ENCODE assay signal across 34 mouse cellular contexts in genomic region chr6:53931605-53932004, GRCm38 (mm10). TPM values are rescaled to one million over a fixed set of nuclear protein-coding genes. Genes with fewer than 3 reads are reported as not detected.
DNase-seq lines count a peak whose midpoint lies in the region; ATAC-seq lines count a peak whose summit lies in the region.
"Had no signal": no experiment of that assay in that cellular context is flagged by ENCODE, and none has a peak within 500 bp of the region (broad histone marks: within the 10 kb centered on the region; RNA-seq: fewer than 3 reads in every experiment).

No protein-coding gene starts in this region.

- H3K27ac ChIP-seq in kidney, embryonic 14.5 days (ENCODE audit: low read depth, low read length) = no peak overlapping the region
- no peak overlapping the region for H3K27ac ChIP-seq in midbrain, embryonic 11.5 days (ENCODE audit: low read depth, low read length)
- no peak overlapping the region for H3K27ac ChIP-seq in midbrain, embryonic 14.5 days (replicated peaks; ENCODE audit: low read depth, low read length)
- H3K27ac ChIP-seq in limb, embryonic 10.5 days = no peak overlapping the region; the same call in 1 of the 2 replicates
- H3K27ac ChIP-seq in limb, embryonic 13.5 days = no peak overlapping the region; the same call in 1 of the 2 replicates
- no peak overlapping the region for H3K27ac ChIP-seq in hindbrain, embryonic 13.5 days
- H3K27ac ChIP-seq: forebrain, embryonic 10.5 days; forebrain, embryonic 13.5 days; gastrocnemius, adult 2 months; heart, embryonic 15.5 days; hindbrain, embryonic 10.5 days; hindbrain, embryonic 14.5 days; hindbrain, postnatal 0 days had no signal

- no peaks in the 10 kb centered on the region for H3K9me3 ChIP-seq in kidney, embryonic 14.5 days (ENCODE audit: control insufficient read depth, low read length)
- H3K9me3 ChIP-seq in midbrain, embryonic 11.5 days (ENCODE audit: control insufficient read depth, low read length) = no peaks in the 10 kb centered on the region
- H3K9me3 ChIP-seq in midbrain, embryonic 14.5 days (ENCODE audit: control insufficient read depth, low read length) = no peaks in the 10 kb centered on the region
- no peaks in the 10 kb centered on the region for H3K9me3 ChIP-seq in limb, embryonic 10.5 days (replicated peaks)
- H3K9me3 ChIP-seq in limb, embryonic 13.5 days = no peaks in the 10 kb centered on the region
- no peaks in the 10 kb centered on the region for H3K9me3 ChIP-seq in hindbrain, embryonic 13.5 days
- H3K9me3 ChIP-seq: forebrain, embryonic 10.5 days; forebrain, embryonic 13.5 days; heart, embryonic 12.5 days; heart, embryonic 15.5 days; hindbrain, embryonic 10.5 days had no signal

- H3K4me1 ChIP-seq in kidney, embryonic 14.5 days (ENCODE audit: control insufficient read depth, insufficient read depth, low read length) = peaks cover 13% of the 10 kb centered on the region
- no peaks in the 10 kb centered on the region for H3K4me1 ChIP-seq in midbrain, embryonic 11.5 days (ENCODE audit: control insufficient read depth, insufficient read depth, low read length)
- H3K4me1 ChIP-seq in midbrain, embryonic 14.5 days (ENCODE audit: control insufficient read depth, insufficient read depth, low read length) = 0 out of 2 replicates have a peak, but pooled peaks cover 4% of the 10 kb centered on the region
- H3K4me1 ChIP-seq in limb, embryonic 10.5 days = peaks cover 24% of the 10 kb centered on the region
- peaks cover 17% of the 10 kb centered on the region for H3K4me1 ChIP-seq in limb, embryonic 13.5 days
- H3K4me1 ChIP-seq in hindbrain, embryonic 13.5 days (replicated peaks) = peaks cover 5% of the 10 kb centered on the region
- H3K4me1 ChIP-seq: forebrain, embryonic 13.5 days; heart, embryonic 12.5 days; heart, embryonic 15.5 days had no signal

- no peaks in the 10 kb centered on the region for H3K27me3 ChIP-seq in kidney, embryonic 14.5 days (ENCODE audit: control insufficient read depth, insufficient read depth, low read length)
- no peaks in the 10 kb centered on the region for H3K27me3 ChIP-seq in midbrain, embryonic 11.5 days (ENCODE audit: control insufficient read depth, insufficient read depth, low read length)
- H3K27me3 ChIP-seq in midbrain, embryonic 14.5 days (ENCODE audit: control insufficient read depth, insufficient read depth, low read length) = no peaks in the 10 kb centered on the region
- H3K27me3 ChIP-seq in limb, embryonic 10.5 days (ENCODE audit: low read depth, poor library complexity, severe bottlenecking) = no peaks in the 10 kb centered on the region
- H3K27me3 ChIP-seq in limb, embryonic 13.5 days = no peaks in the 10 kb centered on the region
- H3K27me3 ChIP-seq in hindbrain, embryonic 13.5 days = no peaks in the 10 kb centered on the region
- H3K27me3 ChIP-seq: CH12.LX; forebrain, embryonic 13.5 days; heart, embryonic 15.5 days had no signal

- no peak overlapping the region for H3K9ac ChIP-seq in kidney, embryonic 14.5 days (ENCODE audit: low read depth, low read length)
- no peak overlapping the region for H3K9ac ChIP-seq in midbrain, embryonic 11.5 days (ENCODE audit: low read length)
- H3K9ac ChIP-seq in midbrain, embryonic 14.5 days (replicated peaks; ENCODE audit: low read length) = no peak overlapping the region
- no peak overlapping the region for H3K9ac ChIP-seq in limb, embryonic 13.5 days
- no peak overlapping the region for H3K9ac ChIP-seq in hindbrain, embryonic 13.5 days
- H3K9ac ChIP-seq: forebrain, embryonic 13.5 days; heart, embryonic 12.5 days; heart, embryonic 15.5 days; hindbrain, embryonic 14.5 days had no signal

- H3K4me3 ChIP-seq in kidney, embryonic 14.5 days (ENCODE audit: low read length) = no peak overlapping the region
- H3K4me3 ChIP-seq in midbrain, embryonic 11.5 days (ENCODE audit: low read depth, low read length) = no peak overlapping the region
- no peak overlapping the region for H3K4me3 ChIP-seq in midbrain, embryonic 14.5 days (replicated peaks; ENCODE audit: low read depth, low read length)
- no peak overlapping the region for H3K4me3 ChIP-seq in limb, embryonic 10.5 days
- H3K4me3 ChIP-seq in limb, embryonic 13.5 days = no peak overlapping the region
- H3K4me3 ChIP-seq in hindbrain, embryonic 13.5 days = no peak overlapping the region
- H3K4me3 ChIP-seq: forebrain, embryonic 10.5 days; forebrain, embryonic 13.5 days; gastrocnemius, adult 2 months; heart, embryonic 12.5 days; heart, embryonic 15.5 days; hindbrain, embryonic 10.5 days had no signal

- ATAC-seq in kidney, embryonic 14.5 days (ENCODE audit: low FRiP score, low TSS enrichment) = peak; percentile 62
- ATAC-seq in midbrain, embryonic 11.5 days (ENCODE audit: low FRiP score) = no peak
- ATAC-seq in midbrain, embryonic 14.5 days (ENCODE audit: low FRiP score, low TSS enrichment) = no peak
- no peak for ATAC-seq in limb, embryonic 13.5 days (ENCODE audit: low FRiP score, low read depth)
- no peak for ATAC-seq in hindbrain, embryonic 13.5 days (ENCODE audit: low FRiP score)
- ATAC-seq: forebrain, embryonic 13.5 days; forebrain, embryonic 16.5 days; hindbrain, postnatal 0 days; inflammation-experienced regulatory T-cells, adult 6 months had no signal

- WGBS in kidney, embryonic 14.5 days = 34% methylated on average over 8 of the region's 8 CpGs
- WGBS in midbrain, embryonic 11.5 days = 70% methylated on average over 8 of the region's 8 CpGs
- WGBS in midbrain, embryonic 14.5 days = 61% methylated on average over 8 of the region's 8 CpGs
- WGBS in limb, embryonic 10.5 days = 35% methylated on average over 8 of the region's 8 CpGs
- WGBS in limb, embryonic 13.5 days = 18% methylated on average over 8 of the region's 8 CpGs
- 64% methylated on average over 8 of the region's 8 CpGs for WGBS in hindbrain, embryonic 13.5 days

- no peaks in the 10 kb centered on the region for H3K36me3 ChIP-seq in kidney, embryonic 14.5 days (ENCODE audit: control insufficient read depth, insufficient read depth, low read length)
- H3K36me3 ChIP-seq in midbrain, embryonic 11.5 days (ENCODE audit: control insufficient read depth, insufficient read depth, low read length) = no peaks in the 10 kb centered on the region
- no peaks in the 10 kb centered on the region for H3K36me3 ChIP-seq in midbrain, embryonic 14.5 days (ENCODE audit: control insufficient read depth, insufficient read depth, low read length)
- H3K36me3 ChIP-seq in limb, embryonic 10.5 days = no peaks in the 10 kb centered on the region
- no peaks in the 10 kb centered on the region for H3K36me3 ChIP-seq in limb, embryonic 13.5 days
- H3K36me3 ChIP-seq in hindbrain, embryonic 13.5 days = no peaks in the 10 kb centered on the region
- H3K36me3 ChIP-seq: forebrain, embryonic 10.5 days; G1E; heart, embryonic 12.5 days; heart, embryonic 15.5 days; hindbrain, embryonic 10.5 days had no signal

- no peak overlapping the region for H3K4me2 ChIP-seq in kidney, embryonic 14.5 days (replicated peaks; ENCODE audit: low read depth, low read length)
- no peak overlapping the region for H3K4me2 ChIP-seq in midbrain, embryonic 11.5 days
- no peak overlapping the region for H3K4me2 ChIP-seq in midbrain, embryonic 14.5 days (ENCODE audit: low read length)
- 0 out of 2 replicates have a peak overlapping the region, but pooled peaks have one; percentile 14 for H3K4me2 ChIP-seq in limb, embryonic 13.5 days (replicated peaks)
- no peak overlapping the region for H3K4me2 ChIP-seq in hindbrain, embryonic 13.5 days
- H3K4me2 ChIP-seq: forebrain, embryonic 13.5 days; heart, embryonic 12.5 days; heart, embryonic 15.5 days; hindbrain, embryonic 14.5 days had no signal

- no peak for DNase-seq in kidney, postnatal 36 days
- peak; percentile 14 for DNase-seq in midbrain, embryonic 11.5 days (ENCODE audit: low spot score, missing footprints)
- DNase-seq in midbrain, embryonic 14.5 days = no peak
- DNase-seq in limb, embryonic 10.5 days (ENCODE audit: low spot score) = peak; percentile 47
- no peak for DNase-seq in MN1 (ENCODE audit: low spot score)
- DNase-seq: adrenal gland, adult 2 months; adrenal gland, postnatal 14 days; B cell, adult 2 months; cerebellum, adult 11 months; cerebellum, adult 2 months; cerebellum, adult 9-11 months; cerebellum, postnatal 36 days; gastrocnemius, adult 2 months; gastrocnemius, postnatal 14 days; heart, adult 11 months; heart, postnatal 10 days; heart, postnatal 36 days had no signal

RNA-seq across cellular contexts. Expression of gene Cpvl, which starts 46.9 kb away (rescaled TPM):
- 0.32 and 0.51 TPM in 2 replicates for polyA plus RNA-seq in kidney, embryonic 14.5 days (2014; fragmentation: Nextera tagmentation; extraction: Ambion mirVana)
- 0.11 TPM in 1 of 2 replicates, not detected in the other for polyA plus RNA-seq in midbrain, embryonic 11.5 days (2014; fragmentation: Nextera tagmentation; extraction: Ambion mirVana)
- 0.18 TPM in 1 of 2 replicates, not detected in the other for polyA plus RNA-seq in midbrain, embryonic 14.5 days (2014; fragmentation: Nextera tagmentation; extraction: Ambion mirVana)
- 0.16 and 0.40 TPM in 2 replicates for polyA plus RNA-seq in limb, embryonic 10.5 days (2016; fragmentation: Nextera tagmentation; extraction: Ambion mirVana)
- polyA plus RNA-seq in limb, embryonic 13.5 days (2015; fragmentation: Nextera tagmentation; extraction: Ambion mirVana) = 0.63 and 0.88 TPM in 2 replicates
- 0.13 TPM in 1 of 2 replicates, not detected in the other for polyA plus RNA-seq in hindbrain, embryonic 13.5 days (2015; fragmentation: Nextera tagmentation; extraction: Ambion mirVana)
- polyA plus RNA-seq: adrenal gland, adult 2 months; cortical plate, adult 2 months; embryonic facial prominence, embryonic 14.5 days; forebrain, embryonic 10.5 days; forebrain, embryonic 13.5 days; forebrain, embryonic 16.5 days; frontal cortex, adult 2 months; G1E; heart, embryonic 12.5 days; heart, embryonic 15.5 days; hindbrain, embryonic 14.5 days; inflammation-experienced regulatory T-cells, adult 6 months had no signal

Comparison
In these comparisons a context has a peak if more than half of its experiments do, and no peak if none do; other contexts are left out.
1. DNase-seq: peak in midbrain, embryonic 11.5 days (single experiment) and limb, embryonic 10.5 days (single experiment); none in kidney, postnatal 36 days (0 of 2), midbrain, embryonic 14.5 days (single experiment) and MN1 (single experiment).